In genomic region chr6:71907702-71908235, GRCm38 (mm10) we compare ENCODE assay signal across 8 mouse cellular contexts. TPM values are rescaled to one million over a fixed set of nuclear protein-coding genes. Genes with fewer than 3 reads are reported as not detected.
DNase-seq lines count a peak whose midpoint lies in the region; ATAC-seq and TF ChIP-seq lines count a peak whose summit lies in the region.

No protein-coding gene starts in this region.

- WGBS in forebrain, embryonic 13.5 days, result 11% methylated on average over 4 of the region's 4 CpGs
- 1% methylated on average over 4 of the region's 4 CpGs for whole genome bisulfite sequencing in liver, embryonic 14.5 days (ENCODE audit: insufficient replicate concordance)

- peak overlapping the region; percentile 84 for H3K9ac ChIP-seq in CH12.LX (ENCODE audit: insufficient read depth, low read depth)
- H3K9ac ChIP-seq in forebrain, embryonic 13.5 days, result peak overlapping the region; percentile 72
- H3K9ac ChIP-seq in liver, embryonic 14.5 days (replicated peaks), result peak overlapping the region; percentile 87

- peaks cover 77% of the 10 kb centered on the region for H3K79me2 ChIP-seq in CH12.LX (replicated peaks; ENCODE audit: control insufficient read depth, extremely low read depth, insufficient read depth, poor library complexity, severe bottlenecking)

- dilution Hi-C loops in CH12.LX (cut with MboI; ENCODE audit: extremely low pct_ligation_motif_present, extremely low pct_unique_long_range_greater_than_20kb, low sequenced_read_pairs), result no loop called here

- no peak for TF ChIP-seq EP300 in CH12.LX (IDR thresholded peaks at IDR 0.05; ENCODE audit: low read length)
- no peak for TF ChIP-seq EP300 in liver, embryonic 14.5 days (IDR thresholded peaks at IDR 0.05; ENCODE audit: low read depth)

- peak overlapping the region; percentile 63 to 91 (median 65) for H3K4me3 ChIP-seq in CH12.LX (replicated peaks in 1 of 3; ENCODE audit: low read depth in 2 of 3, low read length in 2 of 3, poor library complexity in 1 of 3)
- H3K4me3 ChIP-seq in forebrain, embryonic 13.5 days, result peak overlapping the region; percentile 87
- H3K4me3 ChIP-seq in liver, embryonic 14.5 days (ENCODE audit: insufficient read depth in 1 of 2, low read depth in 2 of 2, low read length in 2 of 2), result peak overlapping the region; percentile 94 to 98

- in situ Hi-C loops in CH12.LX (cut with MboI; ENCODE audit: low pct_ligation_motif_present, low pct_unique_long_range_greater_than_20kb, low sequenced_read_pairs), result no loop called here

- TF ChIP-seq RAD21 in CH12.LX (IDR thresholded peaks at IDR 0.05; ENCODE audit: low read depth, low read length), result no peak

- H3K36me3 ChIP-seq in CH12.LX (replicated peaks in 1 of 2; ENCODE audit: control insufficient read depth in 1 of 2, insufficient read depth in 1 of 2, low read length in 1 of 2), result peaks cover 22 to 60% of the 10 kb centered on the region in 2 experiments
- H3K36me3 ChIP-seq in forebrain, embryonic 13.5 days (ENCODE audit: poor library complexity, severe bottlenecking), result peaks cover 30% of the 10 kb centered on the region
- H3K36me3 ChIP-seq in liver, embryonic 14.5 days (replicated peaks; ENCODE audit: control insufficient read depth, insufficient read depth, low read depth), result peaks cover 22% of the 10 kb centered on the region

- TF ChIP-seq CTCF in CH12.LX (conservative IDR thresholded peaks at IDR 0.05 in 1 of 2, IDR thresholded peaks at IDR 0.05 in 1 of 2; ENCODE audit: low read depth in 2 of 2, low read length in 2 of 2), result no peak
- no peak for TF ChIP-seq CTCF in liver, embryonic 14.5 days (IDR thresholded peaks at IDR 0.05; ENCODE audit: low read depth)

- H3K4me2 ChIP-seq in CH12.LX (ENCODE audit: insufficient read depth, low read depth, poor library complexity, severe bottlenecking), result peak overlapping the region; percentile 65
- H3K4me2 ChIP-seq in forebrain, embryonic 13.5 days, result peak overlapping the region; percentile 84
- H3K4me2 ChIP-seq in liver, embryonic 14.5 days (ENCODE audit: low read depth), result peak overlapping the region; percentile 95

- no peak for TF ChIP-seq POLR2A in CH12.LX (IDR thresholded peaks at IDR 0.05; ENCODE audit: low read depth, low read length)

- H3K27me3 ChIP-seq in CH12.LX (replicated peaks), result no peaks in the 10 kb centered on the region
- H3K27me3 ChIP-seq in forebrain, embryonic 13.5 days, result no peaks in the 10 kb centered on the region
- H3K27me3 ChIP-seq in liver, embryonic 14.5 days (ENCODE audit: control insufficient read depth, insufficient read depth, low read length), result no peaks in the 10 kb centered on the region

- no peak for ATAC-seq in forebrain, embryonic 13.5 days
- no peak for ATAC-seq in liver, embryonic 14.5 days (ENCODE audit: insufficient read depth)
- ATAC-seq in activated CD4-positive, CD25-positive, alpha-beta regulatory T cell, adult 4 months, result no peak

- no peak overlapping the region for H3K27ac ChIP-seq in CH12.LX (ENCODE audit: insufficient read depth, low read depth)
- H3K27ac ChIP-seq in forebrain, embryonic 13.5 days, result no peak overlapping the region
- no peak overlapping the region for H3K27ac ChIP-seq in liver, embryonic 14.5 days

- peaks cover 12 to 45% of the 10 kb centered on the region in 2 experiments for H3K4me1 ChIP-seq in CH12.LX (ENCODE audit: control insufficient read depth in 1 of 2, insufficient read depth in 2 of 2)
- peaks cover 16% of the 10 kb centered on the region for H3K4me1 ChIP-seq in forebrain, embryonic 13.5 days
- H3K4me1 ChIP-seq in liver, embryonic 14.5 days (replicated peaks; ENCODE audit: control insufficient read depth in 2 of 2, insufficient read depth in 2 of 2, low read length in 1 of 2), result peaks cover 17 to 28% of the 10 kb centered on the region in 2 experiments

- DNase-seq in embryo, embryonic 10 days (ENCODE audit: low spot score), result peak; percentile 24
- no peak for DNase-seq in embryo, embryonic 11 days
- DNase-seq in CH12.LX (ENCODE audit: extremely low read depth), result peak; percentile 43
- DNase-seq in liver, embryonic 14.5 days (ENCODE audit: low read depth in 3 of 3, low spot score in 3 of 3), result peak in 1 of 3 experiments; percentile 11
- no peak for DNase-seq in spleen, postnatal 10 days (ENCODE audit: low spot score in 2 of 2)
- no peak for DNase-seq in yolk sac, embryonic 10.5 days (ENCODE audit: low spot score)

- no peaks in the 10 kb centered on the region for H3K9me3 ChIP-seq in CH12.LX (replicated peaks; ENCODE audit: low read length)
- no peaks in the 10 kb centered on the region for H3K9me3 ChIP-seq in forebrain, embryonic 13.5 days (replicated peaks)
- H3K9me3 ChIP-seq in liver, embryonic 14.5 days (ENCODE audit: control insufficient read depth, low read length), result no peaks in the 10 kb centered on the region

TF ChIP-seq in CH12.LX, 34 proteins besides CTCF, POLR2A, EP300 and RAD21:
- TF ChIP-seq MAFK (IDR thresholded peaks at IDR 0.05; ENCODE audit: insufficient replicate concordance, low read length), result peak; percentile 93
- no peak for TF ChIP-seq UBTF (IDR thresholded peaks at IDR 0.05; ENCODE audit: low read depth, low read length)

RNA-seq across cellular contexts. Expression of gene Ptcd3, which starts 0.8 kb away (rescaled TPM):
- total RNA-seq in CH12.LX (2012; rRNA removed), result 76.6 and 92.3 TPM in 2 replicates
- total RNA-seq in CH12.LX (2014; rRNA removed), result 169 and 187 TPM in 2 replicates
- 109 and 110 TPM in 2 replicates for polyA plus RNA-seq in CH12.LX (2012; ENCODE audit: insufficient read length, low read depth)
- polyA plus RNA-seq in forebrain, embryonic 13.5 days (2015; fragmentation: Nextera tagmentation; extraction: Ambion mirVana), result 98.1 and 112 TPM in 2 replicates
- polyA plus RNA-seq in liver, embryonic 14.5 days (2012; rRNA removed), result 20.1 and 29.4 TPM in 2 replicates
- 55.6 and 61.3 TPM in 2 replicates for polyA plus RNA-seq in liver, embryonic 14.5 days (2014; fragmentation: Nextera tagmentation; extraction: Ambion mirVana)
- 10 to 100 TPM; 67.5 to 69.8 TPM for polyA plus RNA-seq in activated CD4-positive, CD25-positive, alpha-beta regulatory T cell, adult 4 months (2017; shearing (Covaris generic))

RNA-seq across cellular contexts. Expression of gene Polr1a, which starts 1.1 kb away (rescaled TPM):
- total RNA-seq in CH12.LX (2012; rRNA removed) (73.7 and 77.6 TPM in 2 replicates), CH12.LX (2014; rRNA removed) (50.2 and 57.3 TPM in 2 replicates)
- polyA plus RNA-seq in CH12.LX (2012; ENCODE audit: insufficient read length, low read depth), result 126 and 132 TPM in 2 replicates
- polyA plus RNA-seq in forebrain, embryonic 13.5 days (2015; fragmentation: Nextera tagmentation; extraction: Ambion mirVana), result 19.2 and 25.2 TPM in 2 replicates
- 6.3 and 9.4 TPM in 2 replicates for polyA plus RNA-seq in liver, embryonic 14.5 days (2012; rRNA removed)
- 10.6 and 13.1 TPM in 2 replicates for polyA plus RNA-seq in liver, embryonic 14.5 days (2014; fragmentation: Nextera tagmentation; extraction: Ambion mirVana)
- 10 to 100 TPM; 17.5 to 24.8 TPM for polyA plus RNA-seq in activated CD4-positive, CD25-positive, alpha-beta regulatory T cell, adult 4 months (2017; shearing (Covaris generic))

Comparison
In these comparisons a context has a peak if more than half of its experiments do, and no peak if none do; other contexts are left out.
1. DNase-seq: peak in embryo, embryonic 10 days (single experiment) and CH12.LX (single experiment); none in embryo, embryonic 11 days (single experiment), spleen, postnatal 10 days (0 of 2) and yolk sac, embryonic 10.5 days (single experiment).
2. Peak in every context shown above with its lines, with median percentiles within 50 percentile points of each other: H3K4me2 ChIP-seq, H3K4me3 ChIP-seq and H3K9ac ChIP-seq.